Mouse (Mus musculus) retina, adult 2 months (tissue): ENCODE data around the gene Tmtc4.
A peak's percentile ranks its signal among the peaks of the same experiment; 100 is the strongest.

Source experiments
- DNase-seq: peaks from one replicate; pipeline ENCODE4 v3.0.0-alpha.2; 2012; ENCODE audit warnings: low read depth, low spot score

Tmtc4 gene

GRCm38 (mm10) chr14:122983226-122984215 is at the start of gene Tmtc4:
TSS of gene Tmtc4 (minus strand) at chr14:122984035.
- DNase-seq, result peak; percentile 91

DNA sequence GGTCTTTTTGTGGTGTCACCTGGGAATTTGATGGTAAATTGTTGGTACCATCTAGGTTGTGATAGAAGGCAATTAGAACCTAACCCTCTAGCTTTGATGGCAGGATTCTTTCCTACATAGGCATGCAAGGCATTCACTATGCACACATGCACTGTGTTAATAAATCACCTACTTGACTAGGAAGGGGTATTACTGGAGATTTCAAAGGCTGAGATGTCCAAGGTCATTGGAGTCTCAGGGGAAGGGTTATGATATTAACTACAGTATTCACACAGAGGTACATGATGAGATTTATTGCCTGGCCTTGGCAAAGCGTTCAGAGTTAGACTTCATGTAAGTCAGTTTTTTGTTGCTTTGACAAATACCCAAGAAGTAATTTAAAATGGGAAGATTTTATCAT is 48.6 kb upstream of the Tmtc4 start:
- no peak for DNase-seq

DNA sequence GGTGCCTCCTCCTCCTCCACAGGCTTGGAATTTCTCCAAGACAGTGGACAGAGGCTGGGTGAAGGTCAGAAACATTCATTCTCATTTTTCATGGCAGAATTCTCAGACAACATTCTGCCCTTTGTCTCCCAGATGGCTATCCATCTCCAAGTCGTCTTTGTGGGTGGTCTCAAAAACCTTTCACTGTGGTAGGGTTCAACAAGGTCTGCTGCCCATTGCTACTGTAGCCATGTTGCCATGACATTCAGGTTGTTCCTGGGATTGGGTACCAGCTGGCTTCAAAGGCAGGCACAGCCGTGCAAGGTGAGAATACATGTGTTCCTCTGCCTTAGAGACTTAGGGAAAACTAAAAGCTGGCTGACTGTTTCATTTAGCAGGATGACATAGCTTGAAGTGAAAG is 44.0 kb upstream of the Tmtc4 start:
- no peak for DNase-seq

GRCm38 (mm10) chr14:123022981-123023380 is 39.1 kb upstream of the Tmtc4 start:
- DNase-seq, result no peak

- no peak for DNase-seq
These were observed 32.5 kb upstream of the Tmtc4 start for GRCm38 (mm10) chr14:123016310-123016709.

DNA sequence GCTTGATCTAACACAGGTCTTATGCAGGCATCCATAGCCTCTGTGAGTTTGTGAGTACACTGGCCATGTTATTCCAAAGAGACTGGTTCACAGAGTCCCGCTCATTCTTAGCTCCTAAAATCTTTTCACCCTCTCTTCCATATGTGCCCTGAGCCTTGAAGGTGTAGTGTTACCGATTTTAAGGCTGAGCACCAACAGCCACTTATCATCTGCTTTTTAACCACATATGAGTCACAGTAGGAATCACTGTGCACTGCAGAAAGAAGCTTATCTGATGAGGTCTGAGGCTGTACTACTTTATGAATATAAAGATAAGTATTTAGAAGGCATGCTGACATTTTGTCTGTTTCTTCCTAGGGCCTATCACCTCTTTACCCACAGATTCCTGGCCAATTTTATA is 31.9 kb upstream of the Tmtc4 start:
- DNase-seq, result no peak

GRCm38 (mm10) chr14:123009108-123010018 is 25.5 kb upstream of the Tmtc4 start:
- DNase-seq, result no peak

DNA sequence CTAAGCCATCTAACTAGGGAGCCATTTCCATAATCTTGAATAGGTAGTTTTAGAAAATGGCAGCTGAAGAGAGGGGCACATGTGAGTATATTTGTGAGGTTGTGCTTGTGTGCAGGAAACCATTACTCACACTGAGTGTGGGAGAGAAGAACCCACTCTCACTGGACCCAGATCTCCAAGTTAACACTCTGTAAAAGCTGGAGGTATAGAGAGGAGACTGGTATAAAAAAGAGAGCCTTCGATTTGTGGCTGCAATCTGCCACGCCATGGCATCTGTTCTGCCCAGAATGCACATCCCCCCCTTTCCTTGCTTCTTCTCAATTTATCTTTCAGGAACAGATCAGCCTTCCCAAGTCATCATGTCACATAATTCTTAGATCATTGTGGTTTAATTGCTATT is 24.8 kb upstream of the Tmtc4 start:
- no peak for DNase-seq

- no peak for DNase-seq
These were observed 19.9 kb upstream of the Tmtc4 start for GRCm38 (mm10) chr14:123003715-123004114.

GRCm38 (mm10) chr14:123001391-123001790 is 17.6 kb upstream of the Tmtc4 start:
- no peak for DNase-seq

DNA sequence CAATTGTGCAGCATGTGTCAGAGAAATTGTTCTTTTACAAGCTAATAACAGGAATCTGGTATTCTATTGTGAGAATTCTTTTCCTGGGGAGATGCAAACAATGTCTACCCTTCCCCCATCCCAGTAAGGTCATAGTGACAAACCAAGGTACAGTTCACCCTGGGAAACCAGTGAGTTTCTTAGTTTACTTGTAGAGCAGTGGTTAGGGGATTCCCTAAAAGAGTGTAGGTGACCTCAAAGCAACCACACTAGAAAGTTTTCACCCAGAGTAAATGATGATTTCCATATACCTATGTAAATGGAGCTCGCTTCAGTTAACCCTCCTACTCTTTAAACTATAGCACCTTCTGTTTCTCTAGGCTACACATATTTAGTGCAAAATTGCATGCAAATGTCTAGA is 13.6 kb upstream of the Tmtc4 start:
- no peak for DNase-seq

GRCm38 (mm10) chr14:122993935-122994334 is 10.1 kb upstream of the Tmtc4 start:
- no peak for DNase-seq

DNA sequence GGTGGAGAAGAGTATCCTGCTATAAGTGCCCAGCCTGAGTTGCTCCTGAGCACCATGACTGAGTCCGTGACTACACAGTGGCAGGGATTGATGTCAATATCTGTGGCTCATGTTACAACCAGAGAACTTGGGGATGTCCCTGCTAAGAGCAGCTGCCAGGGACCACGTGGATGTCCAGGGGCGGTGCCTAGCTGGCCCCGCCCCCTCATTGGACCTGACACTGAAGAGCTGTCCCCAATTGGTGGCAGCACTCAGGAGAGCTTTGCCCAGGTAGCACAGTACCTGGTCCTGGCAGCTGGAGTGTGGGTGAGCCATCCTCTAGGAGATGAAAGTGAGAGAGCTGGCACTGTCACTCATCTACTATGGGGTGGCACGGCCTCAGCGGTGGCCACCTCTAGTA is 9.1 kb upstream of the Tmtc4 start:
- no peak for DNase-seq

GRCm38 (mm10) chr14:122990521-122991052 is 6.8 kb upstream of the Tmtc4 start:
- DNase-seq, result no peak

DNA sequence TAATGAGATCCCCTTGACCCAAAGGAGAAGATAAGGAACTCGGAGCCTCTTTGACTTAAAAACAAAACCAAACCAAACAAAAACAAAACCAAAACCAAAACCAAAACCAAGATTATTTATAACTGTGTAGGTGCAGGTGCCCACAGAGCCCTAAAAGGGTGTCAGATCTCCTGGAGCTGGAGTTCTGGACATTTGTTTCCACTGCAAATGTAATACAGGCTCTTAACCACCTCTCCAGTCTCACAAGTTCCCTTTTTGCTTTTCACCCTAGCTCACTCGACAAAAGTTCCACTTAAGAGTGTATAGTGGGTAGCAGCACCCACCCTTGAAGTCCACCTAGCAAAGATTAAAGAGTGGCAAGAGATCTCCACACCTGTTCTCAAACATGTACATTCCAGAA is 2.6 kb upstream of the Tmtc4 start:
- DNase-seq, result no peak

- DNase-seq, result peak; percentile 11
These were observed 1.1 kb downstream of the Tmtc4 start for GRCm38 (mm10) chr14:122982571-122983225.

DNA sequence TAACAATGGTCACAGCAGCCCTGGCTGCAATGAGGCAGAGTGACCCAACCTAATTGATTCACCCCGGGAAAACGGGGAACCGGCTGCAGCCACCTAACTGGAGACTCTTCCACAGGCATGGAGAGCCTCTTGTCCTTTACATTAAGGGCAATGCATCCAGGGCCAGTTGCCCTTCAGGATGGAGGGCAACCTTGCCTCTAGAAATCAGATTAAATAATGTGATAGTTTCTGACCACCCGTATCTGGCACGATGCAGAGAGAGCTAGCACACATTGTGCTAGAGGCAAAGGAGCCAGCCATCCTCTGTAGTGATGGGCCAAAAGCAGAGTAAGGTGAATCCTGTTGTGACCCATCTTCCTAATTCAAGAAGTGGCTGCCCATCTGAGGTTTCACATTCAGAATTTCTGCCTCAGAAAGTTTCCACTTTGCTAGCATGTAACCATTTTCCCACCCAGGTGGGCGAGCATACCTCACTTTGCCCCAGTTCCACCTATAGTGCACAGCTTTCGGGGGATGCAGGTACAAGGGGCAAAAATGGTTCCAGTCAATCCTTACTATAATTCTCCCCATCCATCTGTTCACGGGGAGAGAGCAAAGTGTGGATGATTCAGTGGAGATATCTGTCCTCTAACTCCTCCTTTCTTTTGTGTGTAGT is 1.9 kb downstream of the Tmtc4 start:
- no peak for DNase-seq

DNA sequence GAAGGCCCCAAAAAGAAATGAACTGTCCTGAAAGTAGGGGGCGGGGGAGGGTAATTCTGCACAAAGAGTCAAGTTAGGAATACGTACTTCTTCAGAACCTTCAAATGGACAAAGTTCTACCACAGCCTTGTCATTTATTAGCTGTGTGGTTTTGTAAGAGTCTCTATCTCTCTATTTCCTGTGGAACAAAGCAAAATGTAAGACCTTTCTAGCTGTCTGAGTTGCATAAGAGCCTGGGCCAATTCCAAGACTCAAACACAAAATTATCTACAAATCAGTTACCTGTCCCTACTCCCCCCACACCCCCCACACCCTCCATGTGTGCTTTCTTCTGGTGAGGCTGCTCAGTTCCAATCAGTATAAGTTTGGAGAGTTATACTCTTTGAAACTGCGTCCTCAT is 5.0 kb downstream of the Tmtc4 start:
- no peak for DNase-seq

DNA sequence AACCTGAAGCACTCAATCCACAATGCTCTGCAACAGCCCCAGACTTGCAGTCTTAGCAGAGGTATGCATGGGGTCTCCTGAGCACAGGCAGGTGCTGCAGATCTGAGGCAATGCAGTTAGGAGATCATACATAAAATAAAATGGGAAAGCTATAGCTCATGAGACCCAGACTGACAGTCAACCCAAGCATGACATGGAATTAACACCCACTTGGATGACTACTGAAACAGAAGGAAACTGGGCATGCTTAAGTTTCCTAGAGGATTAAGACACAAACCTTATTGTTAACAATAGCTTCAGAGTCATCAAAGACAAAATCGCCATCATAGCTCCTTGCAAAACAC is 6.1 kb downstream of the Tmtc4 start:
- DNase-seq, result no peak

DNA sequence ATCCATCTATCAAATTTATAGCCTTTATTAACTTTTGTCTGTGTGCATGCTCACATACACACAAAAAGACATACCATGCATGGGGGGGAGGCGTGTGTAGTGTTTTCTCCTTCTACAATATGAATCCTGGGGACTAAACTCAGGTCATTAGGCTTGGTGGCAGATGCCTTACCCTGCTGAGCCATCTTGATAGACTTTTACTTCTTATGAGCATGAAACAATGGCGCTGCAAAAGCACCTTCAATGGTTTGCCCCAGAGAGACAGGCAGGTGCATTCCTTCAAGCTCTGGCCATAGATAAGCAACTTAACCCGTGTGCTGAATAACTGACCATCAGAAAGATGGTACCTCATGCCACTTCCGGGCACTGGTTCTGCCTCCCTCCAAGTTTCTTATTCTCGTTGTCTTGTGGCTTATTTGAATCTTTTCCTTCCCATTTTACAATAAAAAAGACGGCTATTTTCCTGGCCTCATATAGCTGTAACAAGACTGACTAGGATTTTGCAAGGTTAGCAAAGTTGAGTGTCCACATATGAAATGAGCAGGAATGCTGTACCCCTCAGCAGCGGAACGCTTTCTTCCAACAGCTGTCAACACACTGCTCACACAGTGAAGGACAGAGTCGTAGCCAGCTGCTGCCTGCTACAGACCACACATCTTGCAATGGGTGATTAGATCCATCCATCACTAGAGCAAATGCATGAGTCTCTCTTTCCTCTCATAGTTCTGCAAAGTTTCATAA is 6.6 kb downstream of the Tmtc4 start:
- DNase-seq, result no peak
